Mouse (Mus musculus): ENCODE results near the gene Trim42.

Trim42 gene

GRCm38 (mm10) chr9:97369591-97369990 is at the start of gene Trim42:
Trim42 (minus strand) TSS chr9:97369958.
- DNase-seq (ENCODE audit: low spot score in 2 of 2): no peak

GRCm38 (mm10) chr9:97414876-97415668 is 45.3 kb upstream of the Trim42 start:
- no peak for DNase-seq (ENCODE audit: low spot score in 2 of 2)

GRCm38 (mm10) chr9:97408142-97408541 is 38.4 kb upstream of the Trim42 start:
- DNase-seq (ENCODE audit: low spot score in 2 of 2): no peak

- no peak for DNase-seq (ENCODE audit: low spot score in 2 of 2)
Observed at GRCm38 (mm10) chr9:97356441-97356840, 13.3 kb downstream of the Trim42 start.

- no peak for DNase-seq (ENCODE audit: low spot score in 2 of 2)
Observed at GRCm38 (mm10) chr9:97344767-97345297, 24.9 kb downstream of the Trim42 start.

- no peak for DNase-seq (ENCODE audit: low spot score in 2 of 2)
Observed at GRCm38 (mm10) chr9:97341772-97342171, 28.0 kb downstream of the Trim42 start.

- peak in 1 of 2 experiments; percentile 31 for DNase-seq (ENCODE audit: low spot score in 2 of 2)
Observed at GRCm38 (mm10) chr9:97322846-97323245, 46.9 kb downstream of the Trim42 start.

- no peak for DNase-seq (ENCODE audit: low spot score in 2 of 2)
Observed at GRCm38 (mm10) chr9:97322120-97322519, 47.6 kb downstream of the Trim42 start.

GRCm38 (mm10) chr9:97315421-97316055 is 54.2 kb downstream of the Trim42 start:
- DNase-seq (ENCODE audit: low spot score in 2 of 2): no peak

GRCm38 (mm10) chr9:97311614-97312013 is 58.1 kb downstream of the Trim42 start:
- no peak for DNase-seq (ENCODE audit: low spot score in 2 of 2)

- DNase-seq (ENCODE audit: low spot score in 2 of 2): no peak
Observed at GRCm38 (mm10) chr9:97309509-97310053, 60.2 kb downstream of the Trim42 start.

- no peak for DNase-seq (ENCODE audit: low spot score in 2 of 2)
Observed at GRCm38 (mm10) chr9:97307705-97308485, 61.9 kb downstream of the Trim42 start.
